Mouse (Mus musculus) stomach, embryonic 14.5 days (tissue): Measurements from ENCODE around the gene Gm17545. TPM values are rescaled to one million over a fixed set of nuclear protein-coding genes. Genes with fewer than 3 reads are reported as not detected.

ENCODE experiments used
- ATAC-seq: fragments of 200-750 bp; cut with Nextera tagmentation; 2 replicates; pipeline ENCODE4 v1.8.0; 2017; ENCODE audit warnings: low read depth, moderate TSS enrichment; ENCODE audit not compliant: insufficient number of reproducible peaks, insufficient read depth, low FRiP score
- H3K27ac ChIP-seq: fragments of 300-500 bp; sonication (generic); 2 replicates; pipeline ENCODE4 v1.5.1; 2014; ENCODE audit warnings: mild to moderate bottlenecking, low read length, moderate library complexity, mixed read lengths
- H3K27me3 ChIP-seq: fragments of 300-500 bp; sonication (generic); 2 replicates; pipeline ENCODE4 v1.6.1; 2014; ENCODE audit warnings: low read length, control low read depth, mixed read lengths; ENCODE audit not compliant: control insufficient read depth, insufficient read depth
- H3K36me3 ChIP-seq: fragments of 300-500 bp; sonication (generic); 2 replicates; pipeline ENCODE4 v1.6.1; 2014; ENCODE audit warnings: mild to moderate bottlenecking, control low read depth, low read length, moderate library complexity, mixed read lengths; ENCODE audit not compliant: control insufficient read depth, insufficient read depth
- H3K4me1 ChIP-seq: fragments of 300-500 bp; sonication (generic); 2 replicates; pipeline ENCODE4 v1.6.1; 2014; ENCODE audit warnings: low read length, control low read depth, mixed read lengths; ENCODE audit not compliant: control insufficient read depth, insufficient read depth
- H3K4me2 ChIP-seq: fragments of 300-500 bp; sonication (generic); replicated peaks from 2 replicates; pipeline ENCODE4 v1.6.1; 2014; ENCODE audit warnings: low read depth, low read length, control low read depth
- H3K4me3 ChIP-seq: fragments of 300-500 bp; sonication (generic); 2 replicates; pipeline ENCODE4 v1.5.1; 2014; ENCODE audit warnings: low read depth, low read length, control low read depth
- H3K9ac ChIP-seq: fragments of 300-500 bp; sonication (generic); replicated peaks from 2 replicates; pipeline ENCODE4 v1.6.1; 2014; ENCODE audit warnings: low read depth, mild to moderate bottlenecking, control low read depth, low read length, moderate library complexity, mixed read lengths
- H3K9me3 ChIP-seq: fragments of 300-500 bp; sonication (generic); 2 replicates; pipeline ENCODE4 v1.6.1; 2016; ENCODE audit warnings: low read depth, low read length, control low read depth; ENCODE audit not compliant: control insufficient read depth
- WGBS: fragments of 180-500 bp; shearing (Covaris S2); extraction: QIAGEN DNeasy Blood & Tissue Kit; methylation state at CpG from one replicate; pipeline ENCODE4 v1.1.7; 2014; 5-methylcytosine and 5-hydroxymethylcytosine counted together
- polyA plus RNA-seq: library from polyadenylated mRNA; unstranded; fragments of >200 nt; fragmentation: Nextera tagmentation; extraction: Ambion mirVana; gene quantifications from 2 replicates; pipeline ENCODE4 v1.2.1, GENCODE M21; 2014

The Gm17545 gene
- polyA plus RNA-seq, 1 experiment from 2014 or later, result not detected

GRCm38 (mm10) chr9:22429533-22430241 is 24.4 kb upstream of the Gm17545 start:
- Histone ChIP-seq H3K9ac (no peak overlapping the region), H3K27ac (no peak overlapping the region), H3K4me3 (no peak overlapping the region), H3K27me3 (no peaks in the 10 kb centered on the region), H3K4me1 (no peaks in the 10 kb centered on the region), H3K4me2 (no peak overlapping the region), H3K36me3 (no peaks in the 10 kb centered on the region), H3K9me3 (no peaks in the 10 kb centered on the region)
- no peak for ATAC-seq
- 49% methylated on average over 15 of the region's 15 CpGs for WGBS

GRCm38 (mm10) chr9:22430315-22430840 is 23.7 kb upstream of the Gm17545 start:
- Histone ChIP-seq H3K27me3 (no peaks in the 10 kb centered on the region), H3K4me3 (no peak overlapping the region), H3K4me2 (no peak overlapping the region), H3K4me1 (no peaks in the 10 kb centered on the region), H3K27ac (no peak overlapping the region), H3K9ac (no peak overlapping the region), H3K9me3 (no peaks in the 10 kb centered on the region), H3K36me3 (no peaks in the 10 kb centered on the region)
- no peak for ATAC-seq
- 38% methylated on average over 5 of the region's 5 CpGs for WGBS

- H3K4me3 ChIP-seq, result no peak overlapping the region
- no peak overlapping the region for H3K4me2 ChIP-seq
- H3K27ac ChIP-seq, result no peak overlapping the region
- H3K4me1 ChIP-seq, result no peaks in the 10 kb centered on the region
- 70% methylated on average over 2 of the region's 2 CpGs for WGBS
- no peak overlapping the region for H3K9ac ChIP-seq
- H3K9me3 ChIP-seq, result no peaks in the 10 kb centered on the region
- no peaks in the 10 kb centered on the region for H3K27me3 ChIP-seq
- H3K36me3 ChIP-seq, result no peaks in the 10 kb centered on the region
- ATAC-seq, result no peak
Observed at GRCm38 (mm10) chr9:22433221-22433620, 20.9 kb upstream of the Gm17545 start.

- H3K36me3 ChIP-seq, result no peaks in the 10 kb centered on the region
- H3K4me1 ChIP-seq, result no peaks in the 10 kb centered on the region
- H3K4me2 ChIP-seq, result no peak overlapping the region
- ATAC-seq, result no peak
- 92% methylated on average over 2 of the region's 2 CpGs for WGBS
- H3K4me3 ChIP-seq, result no peak overlapping the region
- H3K27me3 ChIP-seq, result no peaks in the 10 kb centered on the region
- H3K27ac ChIP-seq, result no peak overlapping the region
- H3K9ac ChIP-seq, result no peak overlapping the region
- H3K9me3 ChIP-seq, result no peaks in the 10 kb centered on the region
Observed at GRCm38 (mm10) chr9:22434101-22434500, 20.0 kb upstream of the Gm17545 start.

GRCm38 (mm10) chr9:22438826-22439225 is 15.3 kb upstream of the Gm17545 start:
- no peaks in the 10 kb centered on the region for H3K36me3 ChIP-seq
- H3K27ac ChIP-seq, result no peak overlapping the region
- no peak overlapping the region for H3K4me2 ChIP-seq
- no peak for ATAC-seq
- no peaks in the 10 kb centered on the region for H3K27me3 ChIP-seq
- WGBS, result 64% methylated on average over 1 of the region's 1 CpGs
- no peak overlapping the region for H3K9ac ChIP-seq
- no peaks in the 10 kb centered on the region for H3K9me3 ChIP-seq
- H3K4me3 ChIP-seq, result no peak overlapping the region
- no peaks in the 10 kb centered on the region for H3K4me1 ChIP-seq

- Histone ChIP-seq H3K4me1 (no peaks in the 10 kb centered on the region), H3K27ac (no peak overlapping the region), H3K4me3 (no peak overlapping the region), H3K27me3 (no peaks in the 10 kb centered on the region), H3K36me3 (peaks cover 8% of the 10 kb centered on the region; the same call in 1 of the 2 replicates), H3K9me3 (no peaks in the 10 kb centered on the region), H3K4me2 (no peak overlapping the region), H3K9ac (no peak overlapping the region)
- no peak for ATAC-seq
- WGBS, result 90% methylated on average over 10 of the region's 10 CpGs
Observed at GRCm38 (mm10) chr9:22443157-22443556, 10.9 kb upstream of the Gm17545 start.

- Histone ChIP-seq H3K4me3 (no peak overlapping the region), H3K4me1 (no peaks in the 10 kb centered on the region), H3K9ac (no peak overlapping the region), H3K4me2 (no peak overlapping the region), H3K27ac (no peak overlapping the region), H3K9me3 (no peaks in the 10 kb centered on the region), H3K36me3 (peaks cover 26% of the 10 kb centered on the region), H3K27me3 (no peaks in the 10 kb centered on the region)
- no peak for ATAC-seq
- 91% methylated on average over 1 of the region's 1 CpGs for WGBS
Observed at GRCm38 (mm10) chr9:22445123-22445522, 9.0 kb upstream of the Gm17545 start.

- peaks cover 47% of the 10 kb centered on the region for H3K36me3 ChIP-seq
- no peak for ATAC-seq
Observed at GRCm38 (mm10) chr9:22447213-22447612, 6.9 kb upstream of the Gm17545 start.

GRCm38 (mm10) chr9:22448420-22448819 is 5.7 kb upstream of the Gm17545 start:
- no peak overlapping the region for H3K4me2 ChIP-seq
- ATAC-seq, result no peak
- no peaks in the 10 kb centered on the region for H3K4me1 ChIP-seq
- no peak overlapping the region for H3K27ac ChIP-seq
- WGBS, result 88% methylated on average over 13 of the region's 13 CpGs
- H3K36me3 ChIP-seq, result peaks cover 59% of the 10 kb centered on the region
- no peak overlapping the region for H3K4me3 ChIP-seq
- H3K9me3 ChIP-seq, result no peaks in the 10 kb centered on the region
- no peak overlapping the region for H3K9ac ChIP-seq
- no peaks in the 10 kb centered on the region for H3K27me3 ChIP-seq

More at GRCm38 (mm10) chr9:22447213-22447612, 6.9 kb upstream of the Gm17545 start:
- no peak overlapping the region for H3K4me2 ChIP-seq
- no peak overlapping the region for H3K9ac ChIP-seq
- no peak overlapping the region for H3K4me3 ChIP-seq
- H3K4me1 ChIP-seq, result no peaks in the 10 kb centered on the region
- H3K27ac ChIP-seq, result no peak overlapping the region
- no peaks in the 10 kb centered on the region for H3K27me3 ChIP-seq
- WGBS, result 90% methylated on average over 5 of the region's 5 CpGs
- no peaks in the 10 kb centered on the region for H3K9me3 ChIP-seq
